Mouse (Mus musculus): ENCODE results near the gene Lrch2.
"Not testable (repeated sequence)": the region's sequence is repeated elsewhere in the genome, so short reads cannot be mapped to it uniquely, and the experiment has no call there.

Gene Lrch2
- long read RNA-seq, experiment 1, partial matches to known transcripts, result 2 of 4 reads
- long read RNA-seq, experiment 1, other reads (novel, unspliced or antisense), result 2 of 4 reads
- long read RNA-seq, experiment 2, partial matches to known transcripts, result 1 of 6 reads
- long read RNA-seq, experiment 2, other reads (novel, unspliced or antisense), result 5 of 6 reads

DNA sequence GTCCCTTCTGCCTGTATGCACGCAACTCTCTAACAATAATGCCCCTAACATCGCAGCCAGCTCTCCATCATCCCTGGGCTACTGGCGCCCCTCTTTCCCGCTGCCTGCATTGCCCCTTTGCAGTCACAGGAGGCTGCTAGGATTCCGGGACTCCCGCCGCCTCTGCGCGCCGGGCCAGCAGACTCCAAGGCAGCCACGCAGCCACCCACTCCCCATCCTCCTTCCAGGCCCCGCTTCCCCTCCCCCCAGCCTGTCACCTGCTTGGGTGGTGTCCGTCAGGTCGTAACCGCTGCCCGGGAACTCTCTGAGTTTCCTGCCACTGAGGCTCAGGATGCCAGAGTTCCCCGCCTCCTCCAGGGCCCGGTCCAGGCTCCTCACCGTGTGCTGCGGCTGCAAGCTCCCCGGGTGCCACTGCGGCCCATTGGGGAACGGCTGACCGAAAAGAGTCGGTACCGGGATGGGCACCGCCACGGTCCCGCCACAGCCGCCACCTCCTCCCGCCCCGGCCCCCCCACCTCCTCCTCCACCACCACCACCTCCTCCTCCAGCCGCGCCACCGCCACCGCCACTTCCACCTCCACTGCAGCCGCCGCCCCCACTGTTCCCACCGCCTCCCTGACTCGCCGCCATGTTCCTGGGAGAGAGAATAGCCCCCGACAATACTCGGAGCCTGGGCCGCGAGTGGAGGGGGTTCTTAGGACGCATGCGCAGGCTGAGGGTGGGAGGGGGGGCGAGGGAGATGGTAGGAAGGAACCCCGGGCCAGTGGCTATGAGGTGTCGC lies at the start of gene Lrch2:
Gene Lrch2 (minus strand): TSS at position 661 of the 781 bp plus-strand sequence.
- intact Hi-C loops (cut with DNase I), result no loop called here

DNA sequence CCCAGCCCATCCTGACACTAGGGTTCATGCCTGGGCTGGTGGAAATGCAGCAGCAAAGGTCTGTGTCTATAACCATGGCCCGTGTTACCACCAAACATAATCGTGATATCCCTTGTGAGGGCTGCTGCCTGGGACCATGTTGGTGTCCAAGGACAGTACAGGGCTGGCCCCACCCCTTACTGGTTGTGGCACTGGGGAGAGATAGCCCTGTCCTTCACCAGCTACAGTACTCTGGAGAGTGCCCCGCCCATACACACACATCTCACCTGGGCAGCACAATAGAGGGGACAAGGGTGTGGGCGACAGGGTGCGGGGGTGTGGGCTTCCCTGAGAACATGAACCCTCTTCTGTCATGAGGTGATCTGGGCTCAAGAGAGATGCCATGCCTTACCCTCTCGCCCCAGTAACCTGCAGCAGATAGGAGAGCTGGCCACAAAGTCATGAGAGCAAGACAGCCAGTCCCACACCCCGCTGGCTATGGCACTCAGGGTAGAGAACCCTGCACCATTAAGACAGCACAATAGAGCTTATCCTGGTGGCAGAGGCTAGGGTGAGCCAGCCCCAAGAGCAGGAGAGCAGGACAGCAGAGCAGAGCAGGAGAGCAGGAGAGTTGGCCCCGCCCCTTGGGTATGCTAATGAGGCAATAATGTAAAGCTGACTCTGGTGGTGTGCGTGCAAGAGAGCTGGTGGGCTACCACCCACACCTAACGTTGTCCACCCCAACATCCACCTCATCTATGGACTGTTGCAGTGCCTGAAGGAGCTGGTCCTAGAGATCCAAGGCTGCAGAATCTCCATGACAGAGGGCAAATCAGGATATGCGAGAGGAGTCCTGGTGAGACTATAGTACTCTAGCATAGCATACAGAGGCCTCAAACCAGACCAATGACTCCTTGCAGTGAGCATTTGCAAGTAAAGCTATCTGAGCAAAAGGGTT lies 12.7 kb downstream of the Lrch2 start:
- intact Hi-C loops (cut with DNase I), result no loop called here

DNA sequence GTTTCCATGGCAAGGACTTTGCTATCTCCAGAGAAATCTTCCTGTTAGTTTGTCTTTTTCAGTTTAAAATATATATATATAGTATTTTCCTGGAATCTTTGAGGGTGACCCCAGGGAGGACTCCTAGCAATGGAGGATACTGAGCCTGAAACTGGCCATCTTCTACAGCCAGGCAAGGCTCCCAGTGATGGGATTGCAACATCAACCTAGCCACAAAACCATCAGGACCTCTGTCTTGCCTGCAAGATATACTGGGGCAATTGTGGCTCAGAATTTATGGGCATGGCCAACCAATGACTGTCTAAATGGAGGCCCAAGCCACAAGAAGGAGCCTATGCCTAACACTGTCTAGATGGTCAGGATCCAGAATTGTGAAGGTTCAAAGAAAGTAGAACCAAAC lies 15.5 kb downstream of the Lrch2 start:
- intact Hi-C loops (cut with DNase I), result no loop called here

- intact Hi-C loops (cut with DNase I), result not testable (repeated sequence)
Observed at GRCm38 (mm10) chrX:147537117-147537516, 16.8 kb downstream of the Lrch2 start.

- intact Hi-C loops (cut with DNase I), result no loop called here
Observed at GRCm38 (mm10) chrX:147535616-147536015, 18.3 kb downstream of the Lrch2 start.

GRCm38 (mm10) chrX:147531675-147532074 lies 22.2 kb downstream of the Lrch2 start:
- intact Hi-C loops (cut with DNase I), result no loop called here

DNA sequence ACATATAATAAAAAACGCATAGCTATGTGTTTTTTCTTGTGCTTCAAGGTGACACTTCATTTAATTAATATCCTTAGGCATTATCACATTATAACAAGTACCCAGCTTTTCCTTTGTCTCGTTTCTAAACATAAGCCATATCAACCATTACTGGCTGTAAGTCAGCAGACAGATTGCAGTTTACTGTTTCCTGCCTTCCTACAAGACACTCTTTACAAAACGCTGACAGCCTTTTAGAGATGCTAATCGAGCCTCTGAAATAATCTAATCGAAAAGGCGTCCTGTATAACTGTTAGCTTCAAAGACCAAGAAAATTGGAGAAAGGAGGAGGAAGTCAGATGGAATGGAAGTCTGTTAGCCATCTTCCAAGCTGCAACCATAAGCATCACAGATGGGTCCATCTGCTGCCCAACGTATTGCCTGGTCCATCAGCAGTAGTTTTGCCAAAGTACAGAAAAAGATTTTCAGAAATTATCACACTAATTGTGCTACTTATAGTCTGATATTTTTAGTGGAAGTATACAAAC lies 26.2 kb downstream of the Lrch2 start:
- intact Hi-C loops (cut with DNase I), result no loop called here

GRCm38 (mm10) chrX:147489551-147489950 lies 64.3 kb downstream of the Lrch2 start:
- intact Hi-C loops (cut with DNase I), result no loop called here

- intact Hi-C loops (cut with DNase I), result not testable (repeated sequence)
Observed at GRCm38 (mm10) chrX:147453610-147454009, 100.3 kb downstream of the Lrch2 start, which contains the start of gene Vmn1r239-ps. TSS of gene Vmn1r239-ps (minus strand) at chrX:147453710.

GRCm38 (mm10) chrX:147443386-147443785 lies 110.5 kb downstream of the Lrch2 start:
- intact Hi-C loops (cut with DNase I), result no loop called here

- intact Hi-C loops (cut with DNase I), result no loop called here
Observed at GRCm38 (mm10) chrX:147435400-147435799, 118.5 kb downstream of the Lrch2 start.

DNA sequence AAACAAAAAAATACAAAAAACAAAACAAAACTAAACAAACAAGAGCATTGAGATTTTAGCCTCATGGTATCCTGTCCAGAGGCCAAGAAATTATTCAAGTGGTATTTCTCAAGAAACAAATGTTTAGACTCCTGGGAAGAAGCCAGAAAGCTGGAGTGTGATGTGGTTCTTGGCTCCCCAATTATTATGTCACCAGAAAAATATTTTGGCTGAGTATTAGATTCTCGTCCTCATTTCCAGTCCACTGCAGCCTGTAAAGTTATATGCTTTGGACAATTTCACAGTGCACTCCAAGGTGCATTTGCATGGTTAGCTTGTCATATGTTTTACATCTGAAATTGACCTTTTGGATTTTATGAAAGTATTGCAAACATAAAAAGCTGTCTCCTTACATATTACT lies 124.1 kb downstream of the Lrch2 start:
- intact Hi-C loops (cut with DNase I), result no loop called here

DNA sequence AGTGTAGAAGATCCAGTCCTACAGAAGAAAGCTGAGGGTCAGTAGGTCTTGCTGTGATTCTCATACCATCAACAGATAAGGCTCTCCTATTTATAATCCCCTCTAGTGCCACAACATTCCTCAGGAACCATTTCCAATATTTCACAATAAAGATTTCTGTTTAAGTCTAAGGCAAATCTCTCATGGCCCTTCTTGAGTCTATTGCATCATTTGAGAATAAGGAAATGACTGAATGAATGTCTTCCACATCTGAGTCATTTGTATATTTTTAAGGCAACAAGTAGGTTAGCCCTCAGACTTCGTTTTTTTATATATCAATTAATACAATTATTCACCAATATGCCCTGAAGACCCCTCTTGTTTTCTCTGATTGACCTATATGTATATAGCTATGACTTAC lies 124.8 kb downstream of the Lrch2 start, which contains the start of gene Il13ra2:
Gene Il13ra2 (minus strand): TSS at position 64 of the 400 bp plus-strand sequence.
- intact Hi-C loops (cut with DNase I), result no loop called here

All from adrenal gland (tissue).